Mouse (Mus musculus) kidney, adult 8-10 months (tissue): ENCODE measurements around the gene Gm28961.
"Not testable (repeated sequence)": the region's sequence is repeated elsewhere in the genome, so short reads cannot be mapped to it uniquely, and the experiment has no call there.

ENCODE experiments used
- DNase-seq, 2 experiments: peaks; one replicate each; pipeline ENCODE4 v3.0.0; 2022

Gene Gm28961

DNA sequence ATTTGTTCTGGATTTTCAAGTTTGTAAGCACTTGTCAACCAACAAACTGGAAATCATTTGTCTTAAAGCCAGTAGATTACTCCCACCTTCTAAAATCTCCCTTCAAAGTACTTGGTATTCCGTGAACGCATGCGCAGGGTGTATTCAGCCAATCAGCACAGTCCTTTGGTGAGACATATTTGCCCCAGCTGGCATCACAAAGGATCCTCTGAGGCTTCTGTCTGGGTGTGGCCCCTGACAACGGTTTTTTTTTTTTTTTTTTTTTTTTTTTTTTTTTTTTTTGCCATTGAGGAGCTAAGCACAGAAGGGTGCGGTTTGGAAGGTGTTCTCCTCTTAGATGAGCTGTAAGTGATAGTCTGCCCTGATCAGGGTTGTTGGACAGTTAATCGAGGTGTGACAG, at the start of gene Gm28961:
TSS of gene Gm28961 (plus strand) at position 301 of the 400 bp plus-strand sequence.
- not testable (repeated sequence) for DNase-seq
